ENCODE assay signal across 25 mouse cellular contexts in the genomic region with DNA sequence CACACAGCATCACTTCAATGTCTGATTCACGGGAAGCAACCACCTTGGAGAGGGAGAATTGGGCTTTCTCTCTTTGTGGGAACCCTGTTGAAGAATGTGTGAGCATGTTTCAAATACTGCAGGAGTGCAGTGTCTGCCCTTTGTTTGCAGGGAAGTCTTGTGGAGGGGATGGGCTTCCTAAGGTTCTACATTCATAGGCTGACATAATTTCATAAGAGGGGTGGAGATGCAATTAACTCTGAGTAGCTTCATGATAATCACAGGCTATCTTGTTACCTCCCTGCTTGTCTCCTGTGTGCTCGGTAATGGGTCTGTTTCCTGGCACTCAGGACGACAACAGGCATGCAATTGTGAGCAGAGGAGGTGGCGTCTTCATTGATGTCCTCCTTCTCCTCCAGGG.
DNase-seq lines count a peak whose midpoint lies in the region; ATAC-seq and TF ChIP-seq lines count a peak whose summit lies in the region.
"Had no signal": no experiment of that assay in that cellular context is flagged by ENCODE, and none has a peak within 500 bp of the region (broad histone marks: within the 10 kb centered on the region; RNA-seq: fewer than 3 reads in every experiment).

No protein-coding gene starts in this region.

- no peak for ATAC-seq in forebrain, embryonic 13.5 days
- 0 out of 2 replicates have a peak, but pooled peaks have one; percentile 60 for ATAC-seq in embryonic facial prominence, embryonic 13.5 days (ENCODE audit: insufficient number of reproducible peaks, insufficient read depth, low FRiP score, low TSS enrichment, low read depth)
- ATAC-seq in limb, embryonic 13.5 days (ENCODE audit: low FRiP score, low read depth): no peak
- ATAC-seq: hindbrain, postnatal 0 days; intestine, embryonic 15.5 days had no signal

- TF ChIP-seq EP300 in CH12.LX (IDR thresholded peaks at IDR 0.05; ENCODE audit: low read length): no peak

- WGBS in forebrain, embryonic 10.5 days: 59% methylated on average over 4 of the region's 4 CpGs
- 49% methylated on average over 4 of the region's 4 CpGs for WGBS in forebrain, embryonic 13.5 days
- WGBS in embryonic facial prominence, embryonic 13.5 days: 17% methylated on average over 4 of the region's 4 CpGs
- 39% methylated on average over 4 of the region's 4 CpGs for WGBS in limb, embryonic 13.5 days

- no peak for TF ChIP-seq POLR2A in CH12.LX (IDR thresholded peaks at IDR 0.05; ENCODE audit: low read depth, low read length)

- no peak overlapping the region for H3K4me3 ChIP-seq in forebrain, embryonic 10.5 days
- H3K4me3 ChIP-seq in forebrain, embryonic 13.5 days: no peak overlapping the region
- peak overlapping the region in 1 of 3 experiments; percentile 9 for H3K4me3 ChIP-seq in CH12.LX (replicated peaks in 1 of 3; ENCODE audit: low read depth in 2 of 3, low read length in 2 of 3, poor library complexity in 1 of 3)
- H3K4me3 ChIP-seq in embryonic facial prominence, embryonic 13.5 days: peak overlapping the region; percentile 3; the same call in 1 of the 2 replicates
- no peak overlapping the region for H3K4me3 ChIP-seq in limb, embryonic 13.5 days
- H3K4me3 ChIP-seq: heart, embryonic 12.5 days; intestine, embryonic 15.5 days; lung, embryonic 15.5 days; midbrain, embryonic 12.5 days had no signal

- no peak for TF ChIP-seq RAD21 in CH12.LX (IDR thresholded peaks at IDR 0.05; ENCODE audit: low read depth, low read length)

- H3K27ac ChIP-seq in forebrain, embryonic 10.5 days: peak overlapping the region; percentile 57
- H3K27ac ChIP-seq in forebrain, embryonic 13.5 days: no peak overlapping the region
- no peak overlapping the region for H3K27ac ChIP-seq in CH12.LX (ENCODE audit: insufficient read depth, low read depth)
- H3K27ac ChIP-seq in embryonic facial prominence, embryonic 13.5 days: peak overlapping the region; percentile 71; the same call in 1 of the 2 replicates
- H3K27ac ChIP-seq in limb, embryonic 13.5 days: no peak overlapping the region
- H3K27ac ChIP-seq: hindbrain, postnatal 0 days; intestine, embryonic 15.5 days; lung, embryonic 15.5 days; midbrain, embryonic 12.5 days had no signal

- H3K4me1 ChIP-seq in forebrain, embryonic 10.5 days: peaks cover 39% of the 10 kb centered on the region
- H3K4me1 ChIP-seq in forebrain, embryonic 13.5 days: peaks cover 24% of the 10 kb centered on the region
- peaks cover 0 to 2% of the 10 kb centered on the region in 2 experiments; a peak in 1 of 4 replicates for H3K4me1 ChIP-seq in CH12.LX (ENCODE audit: control insufficient read depth in 1 of 2, insufficient read depth in 2 of 2)
- peaks cover 32% of the 10 kb centered on the region for H3K4me1 ChIP-seq in embryonic facial prominence, embryonic 13.5 days
- H3K4me1 ChIP-seq in limb, embryonic 13.5 days: peaks cover 31% of the 10 kb centered on the region

- peaks cover 53% of the 10 kb centered on the region for H3K27me3 ChIP-seq in forebrain, embryonic 10.5 days (ENCODE audit: poor library complexity, severe bottlenecking)
- peaks cover 3% of the 10 kb centered on the region; the same call in 1 of the 2 replicates for H3K27me3 ChIP-seq in forebrain, embryonic 13.5 days
- peaks cover 55% of the 10 kb centered on the region for H3K27me3 ChIP-seq in CH12.LX (replicated peaks)
- peaks cover 24% of the 10 kb centered on the region for H3K27me3 ChIP-seq in embryonic facial prominence, embryonic 13.5 days
- peaks cover 36% of the 10 kb centered on the region for H3K27me3 ChIP-seq in limb, embryonic 13.5 days
- H3K27me3 ChIP-seq: heart, embryonic 12.5 days; intestine, embryonic 15.5 days had no signal

- no peaks in the 10 kb centered on the region for H3K79me2 ChIP-seq in CH12.LX (replicated peaks; ENCODE audit: control insufficient read depth, extremely low read depth, insufficient read depth, poor library complexity, severe bottlenecking)

- in situ Hi-C loops in CH12.LX (cut with MboI; ENCODE audit: low pct_ligation_motif_present, low pct_unique_long_range_greater_than_20kb, low sequenced_read_pairs): no loop called here

- TF ChIP-seq CTCF in CH12.LX (conservative IDR thresholded peaks at IDR 0.05 in 1 of 2, IDR thresholded peaks at IDR 0.05 in 1 of 2; ENCODE audit: low read depth in 2 of 2, low read length in 2 of 2): no peak

- H3K9ac ChIP-seq in forebrain, embryonic 13.5 days: no peak overlapping the region
- H3K9ac ChIP-seq in CH12.LX (ENCODE audit: insufficient read depth, low read depth): no peak overlapping the region
- H3K9ac ChIP-seq in embryonic facial prominence, embryonic 13.5 days: no peak overlapping the region
- no peak overlapping the region for H3K9ac ChIP-seq in limb, embryonic 13.5 days
- H3K9ac ChIP-seq: heart, embryonic 12.5 days; intestine, embryonic 15.5 days; lung, embryonic 15.5 days; midbrain, embryonic 12.5 days had no signal

- no peak for DNase-seq in forebrain, embryonic 10.5 days (ENCODE audit: extremely low spot score, low spot score)
- DNase-seq in CH12.LX (ENCODE audit: extremely low read depth): no peak
- no peak for DNase-seq in lung, postnatal 4 days
- DNase-seq in spleen, postnatal 14 days (ENCODE audit: low spot score in 2 of 2): no peak
- DNase-seq: adrenal gland, postnatal 25 days; cerebellum, adult 11-12 months; cerebellum, adult 9-11 months; embryo, embryonic 11 days; gastrocnemius, postnatal 14 days; heart, adult 18-20 months; kidney, adult 9 months; kidney, postnatal 10 days; layer of hippocampus, adult 9-11 months; right cerebral cortex, postnatal 25 days; thymus, postnatal 14 days had no signal

- H3K36me3 ChIP-seq in forebrain, embryonic 10.5 days (replicated peaks): no peaks in the 10 kb centered on the region
- no peaks in the 10 kb centered on the region for H3K36me3 ChIP-seq in forebrain, embryonic 13.5 days (ENCODE audit: poor library complexity, severe bottlenecking)
- no peaks in the 10 kb centered on the region for H3K36me3 ChIP-seq in CH12.LX (replicated peaks in 1 of 2; ENCODE audit: control insufficient read depth in 1 of 2, insufficient read depth in 1 of 2, low read length in 1 of 2)
- no peaks in the 10 kb centered on the region for H3K36me3 ChIP-seq in embryonic facial prominence, embryonic 13.5 days
- no peaks in the 10 kb centered on the region for H3K36me3 ChIP-seq in limb, embryonic 13.5 days
- H3K36me3 ChIP-seq: G1E; heart, embryonic 12.5 days; intestine, embryonic 15.5 days; lung, embryonic 15.5 days; midbrain, embryonic 12.5 days had no signal

- dilution Hi-C loops in CH12.LX (cut with MboI; ENCODE audit: extremely low pct_ligation_motif_present, extremely low pct_unique_long_range_greater_than_20kb, low sequenced_read_pairs): no loop called here

- H3K4me2 ChIP-seq in forebrain, embryonic 13.5 days: no peak overlapping the region
- peak overlapping the region; percentile 86 for H3K4me2 ChIP-seq in CH12.LX (ENCODE audit: insufficient read depth, low read depth, poor library complexity, severe bottlenecking)
- H3K4me2 ChIP-seq in embryonic facial prominence, embryonic 13.5 days: peak overlapping the region; percentile 36; the same call in 1 of the 2 replicates
- H3K4me2 ChIP-seq in limb, embryonic 13.5 days (replicated peaks): peak overlapping the region; percentile 30; the same call in 1 of the 2 replicates
- H3K4me2 ChIP-seq: heart, embryonic 12.5 days; intestine, embryonic 15.5 days; liver, embryonic 11.5 days; lung, embryonic 15.5 days; midbrain, embryonic 12.5 days had no signal

- no peaks in the 10 kb centered on the region for H3K9me3 ChIP-seq in forebrain, embryonic 10.5 days
- no peaks in the 10 kb centered on the region for H3K9me3 ChIP-seq in forebrain, embryonic 13.5 days (replicated peaks)
- no peaks in the 10 kb centered on the region for H3K9me3 ChIP-seq in CH12.LX (replicated peaks; ENCODE audit: low read length)
- H3K9me3 ChIP-seq in embryonic facial prominence, embryonic 13.5 days: no peaks in the 10 kb centered on the region
- H3K9me3 ChIP-seq in limb, embryonic 13.5 days: no peaks in the 10 kb centered on the region
- H3K9me3 ChIP-seq: heart, embryonic 12.5 days; intestine, embryonic 15.5 days; lung, embryonic 15.5 days; midbrain, embryonic 12.5 days had no signal

TF ChIP-seq in CH12.LX, 34 proteins besides CTCF, POLR2A, EP300 and RAD21:
- TF ChIP-seq PAX5 (IDR thresholded peaks at IDR 0.05; ENCODE audit: low read length) (no peak), JUND (conservative IDR thresholded peaks at IDR 0.05; ENCODE audit: low read depth, low read length) (no peak), ZNF384 (IDR thresholded peaks at IDR 0.05; ENCODE audit: low read depth, low read length) (no peak), MAX (IDR thresholded peaks at IDR 0.05; ENCODE audit: low read length) (no peak), CHD1 (IDR thresholded peaks at IDR 0.05; ENCODE audit: low read depth, low read length) (no peak), E2F4 (IDR thresholded peaks at IDR 0.05; ENCODE audit: insufficient replicate concordance, low read depth, low read length) (no peak), ZC3H11A (IDR thresholded peaks at IDR 0.05; ENCODE audit: low read depth, low read length) (no peak), CHD2 (IDR thresholded peaks at IDR 0.05; ENCODE audit: low read length) (no peak), IRF4 (IDR thresholded peaks at IDR 0.05; ENCODE audit: low read depth, low read length) (no peak), KAT2A (IDR thresholded peaks at IDR 0.05; ENCODE audit: insufficient replicate concordance, low read length) (no peak), USF2 (conservative IDR thresholded peaks at IDR 0.05; ENCODE audit: low read depth, low read length) (no peak)

Comparison
In these comparisons a context has a peak if more than half of its experiments do, and no peak if none do; other contexts are left out.
1. H3K27ac ChIP-seq: peak in forebrain, embryonic 10.5 days (single experiment) and embryonic facial prominence, embryonic 13.5 days (single experiment); none in forebrain, embryonic 13.5 days (single experiment), CH12.LX (single experiment) and limb, embryonic 13.5 days (single experiment).